Mouse (Mus musculus): Measurements from ENCODE around the gene Zfp3. TPM values are rescaled to one million over a fixed set of nuclear protein-coding genes. Genes with fewer than 3 reads are reported as not detected.
"Not testable (repeated sequence)": the region's sequence is repeated elsewhere in the genome, so short reads cannot be mapped to it uniquely, and the experiment has no call there.

Zfp3 gene
- total and polyA plus RNA-seq, 2 experiments from 2014 or later, result 4.9 to 10.8 TPM

DNA sequence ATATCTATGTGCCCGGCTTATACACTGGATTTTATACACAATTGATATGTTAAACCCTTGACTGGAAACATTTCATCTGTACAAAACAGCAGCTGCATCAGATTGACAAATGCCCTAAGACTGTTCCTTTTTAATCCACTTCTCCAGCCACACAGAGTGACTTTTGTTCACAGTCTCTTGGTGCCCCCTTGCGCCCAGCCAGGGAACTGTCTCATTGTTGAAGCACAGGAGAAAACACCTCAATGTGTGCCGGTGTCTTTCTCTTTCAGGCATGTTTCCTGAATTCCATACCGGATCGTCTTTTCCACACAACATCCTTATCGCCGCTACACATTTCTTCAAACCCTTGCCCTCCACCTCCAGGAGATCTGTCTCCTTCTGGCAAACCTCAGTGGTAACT lies 8.4 kb upstream of the Zfp3 start:
- TF ChIP-seq CTCF (IDR thresholded peaks at IDR 0.05; ENCODE audit: low read depth) (peak; percentile 96), EP300 (IDR thresholded peaks at IDR 0.05; ENCODE audit: low read depth) (no peak)
- Histone ChIP-seq H3K27ac (ENCODE audit: low read depth) (no peak overlapping the region), H3K9me3 (replicated peaks; ENCODE audit: control insufficient read depth, low read length) (no peaks in the 10 kb centered on the region), H3K27me3 (ENCODE audit: control insufficient read depth, insufficient read depth, low read length) (no peaks in the 10 kb centered on the region), H3K4me2 (ENCODE audit: low read depth, low read length) (no peak overlapping the region), H3K4me1 (ENCODE audit: control insufficient read depth, insufficient read depth) (no peaks in the 10 kb centered on the region), H3K36me3 (replicated peaks; ENCODE audit: control insufficient read depth, insufficient read depth, low read length) (no peaks in the 10 kb centered on the region), H3K4me3 (ENCODE audit: low read depth, low read length) (no peak overlapping the region), H3K9ac (replicated peaks; ENCODE audit: low read depth, low read length) (no peak overlapping the region)
- ATAC-seq (ENCODE audit: insufficient read depth, low read depth) (peak; percentile 60; the same call in 1 of the 2 replicates), DNase-seq (ENCODE audit: low spot score) (peak; percentile 63)
- WGBS, result 6% methylated on average over 7 of the region's 7 CpGs

DNA sequence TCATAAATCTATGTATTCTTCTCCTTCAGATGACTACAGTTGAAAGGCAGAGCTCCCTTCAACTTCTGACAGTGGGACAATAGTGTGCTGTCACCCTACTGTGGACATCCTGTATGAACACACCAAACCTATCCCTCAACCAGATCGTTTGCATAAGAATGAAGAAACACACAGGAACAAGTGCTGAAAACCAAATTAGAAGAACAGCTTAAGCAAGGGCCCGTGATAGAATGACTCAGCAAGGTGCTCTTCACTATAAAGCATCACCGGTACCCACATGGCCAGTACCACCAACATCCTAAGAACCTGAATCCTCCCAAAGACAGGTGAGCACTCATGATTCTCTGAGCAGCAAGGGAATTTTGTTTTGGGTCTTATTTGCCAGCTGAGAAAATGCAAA lies 3.6 kb upstream of the Zfp3 start:
- not testable (repeated sequence) for H3K4me2 ChIP-seq (ENCODE audit: low read depth, low read length); DNase-seq (ENCODE audit: low spot score); H3K4me3 ChIP-seq (ENCODE audit: low read depth, low read length); H3K4me1 ChIP-seq (ENCODE audit: control insufficient read depth, insufficient read depth); H3K27me3 ChIP-seq (ENCODE audit: control insufficient read depth, insufficient read depth, low read length); H3K36me3 ChIP-seq (replicated peaks; ENCODE audit: control insufficient read depth, insufficient read depth, low read length); ATAC-seq (ENCODE audit: insufficient read depth, low read depth); H3K27ac ChIP-seq (ENCODE audit: low read depth); H3K9me3 ChIP-seq (replicated peaks; ENCODE audit: control insufficient read depth, low read length); H3K9ac ChIP-seq (replicated peaks; ENCODE audit: low read depth, low read length)
- WGBS, result 60% methylated on average over 3 of the region's 3 CpGs

DNA sequence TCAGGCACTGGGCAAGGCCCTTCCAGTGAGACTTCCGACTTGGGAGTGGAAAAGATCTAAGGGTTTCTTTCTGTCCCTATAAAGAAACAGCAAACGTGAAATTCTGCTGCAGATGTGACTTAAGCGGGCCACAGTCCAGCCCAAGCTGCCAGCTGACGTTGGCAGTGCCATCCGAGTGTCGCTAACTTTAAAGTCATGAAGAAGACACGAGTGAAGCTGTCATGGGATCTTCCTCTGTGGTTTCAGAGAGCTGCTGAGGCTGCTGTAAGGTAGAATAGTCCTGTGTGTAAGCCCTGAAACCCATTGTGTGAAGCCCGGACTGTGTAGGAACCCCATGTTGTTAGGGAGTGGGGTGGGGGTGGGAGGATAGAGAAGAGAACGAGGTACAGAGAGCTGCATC lies 1.4 kb upstream of the Zfp3 start:
- DNase-seq (ENCODE audit: low spot score), result no peak
- no peak for TF ChIP-seq CTCF (IDR thresholded peaks at IDR 0.05; ENCODE audit: low read depth)
- no peak for TF ChIP-seq EP300 (IDR thresholded peaks at IDR 0.05; ENCODE audit: low read depth)
- Histone ChIP-seq H3K27ac (ENCODE audit: low read depth) (no peak overlapping the region), H3K27me3 (ENCODE audit: control insufficient read depth, insufficient read depth, low read length) (no peaks in the 10 kb centered on the region), H3K9ac (replicated peaks; ENCODE audit: low read depth, low read length) (no peak overlapping the region), H3K9me3 (replicated peaks; ENCODE audit: control insufficient read depth, low read length) (no peaks in the 10 kb centered on the region), H3K4me1 (ENCODE audit: control insufficient read depth, insufficient read depth) (peaks cover 13% of the 10 kb centered on the region), H3K4me2 (ENCODE audit: low read depth, low read length) (no peak overlapping the region), H3K36me3 (replicated peaks; ENCODE audit: control insufficient read depth, insufficient read depth, low read length) (0 out of 2 replicates have a peak, but pooled peaks cover 2% of the 10 kb centered on the region), H3K4me3 (ENCODE audit: low read depth, low read length) (no peak overlapping the region)
- WGBS, result 78% methylated on average over 9 of the region's 9 CpGs
- ATAC-seq (ENCODE audit: insufficient read depth, low read depth), result no peak

GRCm38 (mm10) chr11:70763582-70763935 lies 450 bp upstream of the Zfp3 start:
- H3K4me2 ChIP-seq (ENCODE audit: low read depth, low read length), result peak overlapping the region; percentile 82
- peak overlapping the region; percentile 91 for H3K27ac ChIP-seq (ENCODE audit: low read depth)
- H3K36me3 ChIP-seq (replicated peaks; ENCODE audit: control insufficient read depth, insufficient read depth, low read length), result peaks cover 9% of the 10 kb centered on the region
- H3K9me3 ChIP-seq (replicated peaks; ENCODE audit: control insufficient read depth, low read length), result no peaks in the 10 kb centered on the region
- H3K27me3 ChIP-seq (ENCODE audit: control insufficient read depth, insufficient read depth, low read length), result no peaks in the 10 kb centered on the region
- 28% methylated on average over 3 of the region's 3 CpGs for WGBS
- peaks cover 13% of the 10 kb centered on the region for H3K4me1 ChIP-seq (ENCODE audit: control insufficient read depth, insufficient read depth)
- peak overlapping the region; percentile 75 for H3K9ac ChIP-seq (replicated peaks; ENCODE audit: low read depth, low read length)
- peak overlapping the region; percentile 77 for H3K4me3 ChIP-seq (ENCODE audit: low read depth, low read length)
- DNase-seq (ENCODE audit: low spot score), result no peak
- no peak for TF ChIP-seq EP300 (IDR thresholded peaks at IDR 0.05; ENCODE audit: low read depth)
- TF ChIP-seq CTCF (IDR thresholded peaks at IDR 0.05; ENCODE audit: low read depth), result no peak
- ATAC-seq (ENCODE audit: insufficient read depth, low read depth), result no peak

- Histone ChIP-seq H3K27ac (ENCODE audit: low read depth) (peak overlapping the region; percentile 91), H3K4me3 (ENCODE audit: low read depth, low read length) (no peak overlapping the region), H3K9ac (replicated peaks; ENCODE audit: low read depth, low read length) (no peak overlapping the region), H3K27me3 (ENCODE audit: control insufficient read depth, insufficient read depth, low read length) (no peaks in the 10 kb centered on the region), H3K9me3 (replicated peaks; ENCODE audit: control insufficient read depth, low read length) (no peaks in the 10 kb centered on the region), H3K4me1 (ENCODE audit: control insufficient read depth, insufficient read depth) (peaks cover 13% of the 10 kb centered on the region), H3K36me3 (replicated peaks; ENCODE audit: control insufficient read depth, insufficient read depth, low read length) (peaks cover 11% of the 10 kb centered on the region), H3K4me2 (ENCODE audit: low read depth, low read length) (peak overlapping the region; percentile 82; the same call in 1 of the 2 replicates)
- WGBS, result 63% methylated on average over 16 of the region's 16 CpGs
- ATAC-seq (ENCODE audit: insufficient read depth, low read depth) (no peak), DNase-seq (ENCODE audit: low spot score) (peak; percentile 25)
- TF ChIP-seq CTCF (IDR thresholded peaks at IDR 0.05; ENCODE audit: low read depth) (no peak), EP300 (IDR thresholded peaks at IDR 0.05; ENCODE audit: low read depth) (no peak)
Measured at GRCm38 (mm10) chr11:70765776-70766445, 1.9 kb downstream of the Zfp3 start.

DNA sequence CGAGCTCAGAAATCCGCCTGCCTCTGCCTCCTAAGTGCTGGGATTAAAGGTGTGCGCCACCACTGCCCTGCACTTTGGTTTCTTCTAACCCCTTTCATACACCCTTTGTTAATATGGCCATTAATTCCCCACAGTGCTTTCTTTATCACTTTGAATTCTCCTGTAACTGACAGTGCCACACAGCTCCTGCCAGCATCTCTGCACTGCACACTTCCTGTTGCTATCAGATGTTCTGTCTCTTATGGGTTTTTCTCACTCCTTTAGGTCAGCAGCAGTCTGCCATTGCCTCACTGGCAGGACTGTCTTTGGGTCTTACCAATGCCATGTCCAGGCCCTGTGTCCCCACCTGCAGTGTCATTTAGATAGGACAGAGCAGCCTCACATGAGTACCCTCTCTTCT lies 6.8 kb downstream of the Zfp3 start:
- ATAC-seq (ENCODE audit: insufficient read depth, low read depth), result no peak
- no peak overlapping the region for H3K27ac ChIP-seq (ENCODE audit: low read depth)
- no peaks in the 10 kb centered on the region for H3K9me3 ChIP-seq (replicated peaks; ENCODE audit: control insufficient read depth, low read length)
- H3K9ac ChIP-seq (replicated peaks; ENCODE audit: low read depth, low read length), result no peak overlapping the region
- peaks cover 32% of the 10 kb centered on the region for H3K36me3 ChIP-seq (replicated peaks; ENCODE audit: control insufficient read depth, insufficient read depth, low read length)
- H3K4me2 ChIP-seq (ENCODE audit: low read depth, low read length), result no peak overlapping the region
- H3K27me3 ChIP-seq (ENCODE audit: control insufficient read depth, insufficient read depth, low read length), result no peaks in the 10 kb centered on the region
- no peak for DNase-seq (ENCODE audit: low spot score)
- H3K4me3 ChIP-seq (ENCODE audit: low read depth, low read length), result no peak overlapping the region
- TF ChIP-seq CTCF (IDR thresholded peaks at IDR 0.05; ENCODE audit: low read depth), result no peak
- no peak for TF ChIP-seq EP300 (IDR thresholded peaks at IDR 0.05; ENCODE audit: low read depth)
- peaks cover 5% of the 10 kb centered on the region; the same call in 1 of the 2 replicates for H3K4me1 ChIP-seq (ENCODE audit: control insufficient read depth, insufficient read depth)
- 93% methylated on average over 3 of the region's 3 CpGs for WGBS
